Mouse (Mus musculus) large intestine, adult 2 months (tissue): ENCODE results near the gene Slc30a6. TPM values are rescaled to one million over a fixed set of nuclear protein-coding genes. Genes with fewer than 3 reads are reported as not detected.

Source experiments
- DNase-seq: peaks from one replicate; pipeline ENCODE4 v3.0.0-alpha.2; 2012; ENCODE audit warnings: low read depth, low spot score
- WGBS: fragments of 180-500 bp; shearing (Covaris S2); methylation state at CpG from one replicate; pipeline ENCODE4 v1.1.7; 2018; 5-methylcytosine and 5-hydroxymethylcytosine counted together
- polyA plus RNA-seq: library from polyadenylated mRNA; depleted of rRNA; stranded (reverse); fragments of >200 nt; gene quantifications from 2 replicates; pipeline ENCODE4 v1.2.3, GENCODE M21; 2012; rRNA removed

The Slc30a6 gene
- 25.9 and 33.0 TPM in 2 replicates for polyA plus RNA-seq

GRCm38 (mm10) chr17:74395383-74396065 is at the start of gene Slc30a6:
Gene Slc30a6 (plus strand): TSS chr17:74395608.
- WGBS = under 1% methylated on average over 41 of the region's 41 CpGs

GRCm38 (mm10) chr17:74363592-74363991 is 31.8 kb upstream of the Slc30a6 start:
- DNase-seq = no peak
- WGBS = 41% methylated on average over 1 of the region's 1 CpGs

More at GRCm38 (mm10) chr17:74395383-74396065, at the start of gene Slc30a6:
- peak; percentile 89 for DNase-seq

- no peak for DNase-seq
- 53% methylated on average over 1 of the region's 1 CpGs for WGBS
These were observed 18.5 kb upstream of the Slc30a6 start for GRCm38 (mm10) chr17:74376916-74377315.

- DNase-seq = no peak
These were observed 8.8 kb upstream of the Slc30a6 start for GRCm38 (mm10) chr17:74386657-74387056.

- 80% methylated on average over 3 of the region's 3 CpGs for WGBS
- no peak for DNase-seq
These were observed 5.6 kb upstream of the Slc30a6 start for GRCm38 (mm10) chr17:74389847-74390246.

DNA sequence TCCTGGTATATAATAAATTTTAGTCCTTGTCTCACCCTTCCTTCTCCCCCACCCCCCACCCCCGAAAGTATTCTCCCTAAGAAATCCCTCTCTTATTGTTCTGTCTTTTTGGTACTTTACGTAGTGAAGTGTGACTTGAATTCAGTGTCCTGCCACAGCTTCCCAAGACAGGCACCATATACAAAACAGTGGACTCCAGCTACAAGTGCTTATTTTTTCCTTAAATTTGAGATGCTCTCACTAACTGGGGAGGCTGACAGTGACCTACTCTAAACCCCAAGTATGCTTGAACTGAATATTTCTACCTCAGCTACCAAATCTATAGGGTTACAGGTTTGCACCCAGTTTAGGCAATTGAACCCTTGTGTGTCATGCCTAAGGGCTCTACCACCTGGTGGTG is 1.0 kb upstream of the Slc30a6 start:
- WGBS = 77% methylated on average over 2 of the region's 2 CpGs
- DNase-seq = no peak

- WGBS = 7% methylated on average over 16 of the region's 16 CpGs
- peak; percentile 46 for DNase-seq
These were observed 553 bp upstream of the Slc30a6 start for GRCm38 (mm10) chr17:74394855-74395254.

- no peak for DNase-seq
- WGBS = 39% methylated on average over 4 of the region's 4 CpGs
These were observed 1.4 kb downstream of the Slc30a6 start for GRCm38 (mm10) chr17:74396766-74397165.

- 61% methylated on average over 2 of the region's 2 CpGs for WGBS
- no peak for DNase-seq
These were observed 1.8 kb downstream of the Slc30a6 start for GRCm38 (mm10) chr17:74397173-74397572.

DNA sequence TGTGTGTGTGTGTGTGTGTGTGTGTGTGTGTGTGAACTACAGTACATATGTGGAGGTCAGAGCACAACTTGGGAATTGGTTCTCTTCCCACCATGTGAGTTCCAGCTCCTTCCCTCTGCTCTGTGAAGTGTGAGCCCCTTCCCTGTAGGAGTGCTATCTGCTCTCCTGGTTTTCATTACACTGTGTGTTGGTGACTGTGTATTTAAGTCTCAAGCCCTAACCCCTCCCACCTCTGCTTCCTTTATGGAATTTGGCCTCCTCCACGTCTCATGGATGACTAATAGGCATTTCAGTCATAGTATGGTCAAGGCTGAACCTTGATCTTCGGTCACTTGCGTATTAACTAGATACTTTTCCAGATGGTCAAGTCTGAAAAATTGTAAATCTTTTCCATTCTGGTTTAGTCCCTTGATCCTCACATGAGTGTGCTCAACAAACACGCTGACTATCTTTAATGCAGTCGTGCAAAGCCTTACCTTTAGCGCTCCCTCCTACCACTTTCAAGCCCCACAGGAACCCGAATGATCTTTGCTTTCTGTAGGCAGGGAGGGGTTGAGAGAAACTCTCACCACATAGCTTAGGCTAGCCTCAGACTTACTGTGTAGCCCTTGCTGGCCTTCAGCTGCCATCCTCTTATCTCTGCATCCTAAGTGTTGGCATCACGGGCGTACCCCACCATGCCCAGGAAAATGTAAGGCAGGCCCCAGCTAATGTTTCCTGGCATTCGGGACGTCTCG is 7.2 kb downstream of the Slc30a6 start:
- DNase-seq = peak; percentile 44
- WGBS = 81% methylated on average over 12 of the region's 12 CpGs

GRCm38 (mm10) chr17:74406487-74406886 is 11.1 kb downstream of the Slc30a6 start:
- no peak for DNase-seq
- 84% methylated on average over 8 of the region's 8 CpGs for WGBS

GRCm38 (mm10) chr17:74409722-74410121 is 14.3 kb downstream of the Slc30a6 start:
- 72% methylated on average over 4 of the region's 4 CpGs for WGBS
- no peak for DNase-seq

GRCm38 (mm10) chr17:74413324-74413723 is 17.9 kb downstream of the Slc30a6 start:
- 91% methylated on average over 8 of the region's 8 CpGs for WGBS
- no peak for DNase-seq

DNA sequence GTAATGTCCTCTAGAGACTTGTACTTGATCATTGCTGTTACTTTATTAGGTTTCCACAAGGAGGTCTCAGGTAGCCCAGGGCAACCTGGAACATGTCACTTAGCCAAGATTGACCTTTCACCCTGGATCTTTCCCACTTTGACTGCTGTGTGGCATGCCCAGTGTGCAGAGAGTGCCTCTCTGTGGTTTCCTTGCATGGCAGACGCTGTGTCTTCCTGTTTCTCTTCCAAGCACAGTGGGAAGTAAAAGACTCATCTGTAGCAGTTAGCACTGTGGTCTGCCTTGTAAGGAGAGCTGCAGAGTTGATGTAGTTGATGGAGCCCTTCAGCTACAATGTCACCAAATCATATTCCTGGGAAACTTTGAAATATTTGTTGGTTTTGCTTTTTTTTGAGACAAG is 19.3 kb downstream of the Slc30a6 start:
- DNase-seq = no peak
- 87% methylated on average over 1 of the region's 1 CpGs for WGBS

DNA sequence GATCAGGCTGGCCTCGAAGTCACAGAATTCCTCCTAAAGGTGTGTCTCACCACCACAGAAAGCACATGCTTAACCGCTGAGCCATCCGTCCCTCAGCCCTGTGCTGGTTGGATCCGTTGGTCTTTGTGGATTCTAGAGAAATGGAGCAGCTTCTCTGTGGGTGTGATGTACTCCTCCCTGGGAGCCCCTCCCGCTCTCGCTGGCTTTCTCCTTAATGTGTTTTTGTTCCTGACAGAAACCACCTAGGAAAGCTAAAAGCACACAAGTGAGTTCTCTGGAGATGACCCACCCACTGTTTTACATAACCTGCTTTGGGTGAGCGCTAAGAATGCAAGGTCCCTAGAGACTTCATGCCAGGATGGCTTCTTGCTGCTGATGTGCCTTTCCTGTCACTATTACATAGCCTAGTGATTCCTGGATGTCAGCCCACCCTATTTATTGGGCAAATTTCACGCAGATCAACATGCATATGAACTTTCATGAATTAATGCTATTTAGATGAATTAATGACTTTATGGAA is 21.5 kb downstream of the Slc30a6 start:
- WGBS = 91% methylated on average over 8 of the region's 8 CpGs
- DNase-seq = no peak

- no peak for DNase-seq
- WGBS = 77% methylated on average over 4 of the region's 4 CpGs
These were observed 22.8 kb downstream of the Slc30a6 start for GRCm38 (mm10) chr17:74418171-74418570.

DNA sequence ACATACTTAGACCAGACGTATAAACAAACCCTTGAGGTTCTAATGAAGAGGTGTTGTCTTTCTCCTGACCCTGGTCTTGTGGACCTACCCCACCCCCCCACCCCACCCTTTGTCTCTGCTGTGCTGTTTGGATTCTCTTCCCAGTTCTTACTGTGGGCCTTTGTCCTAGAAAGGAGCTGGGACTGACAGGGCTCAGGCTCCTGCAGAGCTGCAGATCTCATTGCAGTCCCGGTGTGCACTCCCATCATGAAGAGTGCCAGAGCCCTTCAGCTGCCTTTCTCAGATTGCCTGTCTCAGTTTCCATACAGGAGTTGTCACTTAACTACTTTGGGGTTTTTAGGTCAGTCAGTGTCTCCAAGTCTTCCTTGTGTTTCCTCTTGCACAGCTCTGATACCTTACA is 25.2 kb downstream of the Slc30a6 start:
- WGBS = 90% methylated on average over 2 of the region's 2 CpGs
- no peak for DNase-seq

- DNase-seq = no peak
- 88% methylated on average over 12 of the region's 12 CpGs for WGBS
These were observed 29.1 kb downstream of the Slc30a6 start for GRCm38 (mm10) chr17:74424401-74425005.

DNA sequence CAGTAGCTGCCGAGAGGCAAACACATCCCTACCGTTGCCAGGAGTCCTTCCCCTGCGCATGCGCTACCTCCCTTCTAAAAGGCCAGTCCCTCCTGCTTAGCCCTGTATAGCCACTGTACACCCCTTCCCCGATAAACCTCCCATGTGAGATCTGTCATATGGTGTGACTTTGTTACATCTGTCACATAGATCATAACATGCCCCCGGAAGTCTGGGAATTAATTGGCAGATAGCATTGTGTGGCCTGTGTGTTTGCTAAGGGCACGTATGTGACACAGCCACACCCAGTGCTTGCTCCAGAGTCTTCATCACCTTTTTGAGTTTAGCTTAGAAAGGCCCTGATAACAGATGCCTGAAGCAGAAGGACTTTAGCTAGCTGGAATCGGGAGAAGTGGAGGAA is 34.7 kb downstream of the Slc30a6 start:
- DNase-seq = no peak
- 70% methylated on average over 8 of the region's 8 CpGs for WGBS

DNA sequence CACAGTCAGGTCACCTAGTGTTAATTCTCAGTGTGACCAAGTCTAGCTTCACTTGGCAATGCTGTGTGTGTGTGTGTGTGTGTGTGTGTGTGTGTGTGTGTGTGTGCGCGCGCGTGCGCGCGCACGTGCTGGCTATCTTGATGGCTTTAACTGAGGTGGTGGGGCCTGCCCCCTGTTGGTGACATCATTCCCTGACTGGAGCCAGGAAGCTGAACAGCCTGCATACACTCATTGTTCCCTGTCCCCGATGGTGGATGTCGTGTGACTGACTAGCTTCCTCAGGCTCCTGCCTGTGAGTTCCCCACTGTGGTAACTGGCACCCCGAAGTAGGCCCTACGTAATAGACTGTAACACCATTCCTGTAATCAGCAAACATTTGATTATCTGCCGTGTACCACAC is 36.1 kb downstream of the Slc30a6 start:
- WGBS = 80% methylated on average over 13 of the region's 13 CpGs
- no peak for DNase-seq

GRCm38 (mm10) chr17:74432631-74433030 is 37.2 kb downstream of the Slc30a6 start:
- 80% methylated on average over 5 of the region's 5 CpGs for WGBS
- DNase-seq = no peak
